Mouse (Mus musculus): ENCODE results near the gene Irx3. TPM values are rescaled to one million over a fixed set of nuclear protein-coding genes. Genes with fewer than 3 reads are reported as not detected.

Gene Irx3
- polyA plus RNA-seq, 1 experiment from 2014 or later: 25.2 TPM

GRCm38 (mm10) chr8:91803515-91804402 lies 1.9 kb upstream of the Irx3 start:
- TF ChIP-seq CTCF (IDR thresholded peaks at IDR 0.05; ENCODE audit: low read depth): no peak
- Histone ChIP-seq H3K9me3 (replicated peaks; ENCODE audit: low read length) (no peaks in the 10 kb centered on the region), H3K36me3 (ENCODE audit: insufficient read depth, low read length) (no peaks in the 10 kb centered on the region), H3K4me2 (ENCODE audit: low read length) (peak overlapping the region; percentile 57; the same call in 1 of the 2 replicates), H3K4me3 (replicated peaks; ENCODE audit: low read depth, low read length) (no peak overlapping the region), H3K27ac (no peak overlapping the region), H3K4me1 (replicated peaks; ENCODE audit: insufficient read depth, low read length) (peaks cover 26% of the 10 kb centered on the region), H3K27me3 (ENCODE audit: insufficient read depth, low read length) (peaks cover 76% of the 10 kb centered on the region), H3K9ac (ENCODE audit: low read depth, low read length) (no peak overlapping the region)
- no peak for DNase-seq (ENCODE audit: low spot score)
- no peak for ATAC-seq (replicated peaks; ENCODE audit: low FRiP score, low read depth)
- 18% methylated on average over 28 of the region's 28 CpGs for WGBS

DNA sequence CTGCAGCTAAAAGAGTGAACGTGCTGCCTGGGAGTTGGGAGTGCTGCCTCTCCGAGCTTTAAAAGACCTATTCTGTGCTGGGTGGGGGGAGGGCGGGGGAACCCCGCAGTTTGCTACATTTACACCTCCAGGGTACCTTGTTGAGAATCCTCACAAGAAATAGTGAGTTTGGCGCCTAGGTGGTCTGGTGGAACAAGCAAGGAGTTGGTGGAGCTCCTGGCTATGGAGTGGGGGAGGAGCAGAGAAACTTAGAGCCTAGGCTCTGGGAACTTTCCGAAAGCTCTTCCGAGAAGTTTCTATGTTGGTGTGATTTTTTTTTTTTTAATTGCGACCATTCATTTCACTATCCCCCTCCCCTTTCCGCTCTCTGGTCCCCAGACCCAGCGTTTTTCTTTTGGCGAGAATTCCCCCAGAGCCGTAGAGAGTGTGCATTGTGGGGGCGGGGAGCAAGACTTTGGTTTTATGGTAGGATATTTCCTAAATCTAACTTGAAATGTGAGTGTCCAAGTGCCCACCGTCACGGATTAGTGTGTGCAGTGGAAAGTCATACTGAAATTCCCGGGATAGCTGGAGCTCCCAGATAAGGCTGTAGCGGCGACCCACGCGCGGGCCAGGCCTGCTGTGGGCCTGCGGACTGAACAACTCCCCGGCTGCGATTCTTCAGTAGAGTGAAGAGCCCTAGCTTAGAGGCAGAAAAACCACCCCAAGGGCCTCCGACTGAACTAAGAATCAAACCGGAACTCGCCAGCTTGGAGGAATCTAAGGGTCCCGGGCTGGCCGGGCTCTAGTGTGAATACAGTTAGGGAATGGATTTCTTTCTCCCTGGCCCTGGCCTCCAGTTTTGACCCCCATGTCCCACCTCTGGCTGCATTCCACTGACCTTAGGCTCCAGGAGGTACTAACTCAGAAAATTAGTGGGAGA lies 795 bp upstream of the Irx3 start:
- 5% methylated on average over 29 of the region's 29 CpGs for WGBS
- no peak for DNase-seq (ENCODE audit: low spot score)

DNA sequence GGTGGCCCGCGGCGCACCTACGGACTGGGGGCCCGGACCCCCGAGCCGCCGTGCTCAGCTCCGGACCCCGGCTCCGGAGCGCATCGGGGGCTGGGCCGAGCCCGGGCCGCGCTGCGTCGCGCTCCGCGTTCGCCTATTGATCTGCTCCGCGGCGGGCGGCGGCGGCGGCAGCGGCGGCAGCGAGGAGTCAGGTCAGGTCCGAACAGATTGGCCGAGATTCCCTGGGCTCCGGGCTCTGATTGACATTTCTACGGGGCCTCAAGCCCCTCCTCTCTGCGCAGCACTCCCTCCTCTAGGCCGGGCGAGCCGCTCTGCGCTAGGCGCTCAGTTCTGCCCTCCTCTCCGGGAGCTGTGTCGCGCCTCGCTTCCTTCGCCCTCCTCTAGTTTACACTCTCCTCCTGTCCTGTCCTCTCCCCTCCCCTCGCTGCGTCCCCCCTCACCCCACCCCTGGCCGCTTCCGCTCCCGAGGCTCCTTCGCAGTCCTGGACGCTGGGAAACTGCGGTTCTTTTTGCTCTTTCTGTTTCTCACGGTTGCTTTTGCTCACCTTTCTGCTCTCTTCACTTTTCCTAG lies 541 bp downstream of the Irx3 start:
- H3K4me1 ChIP-seq (replicated peaks; ENCODE audit: insufficient read depth, low read length): peaks cover 31% of the 10 kb centered on the region
- H3K4me2 ChIP-seq (ENCODE audit: low read length): peak overlapping the region; percentile 86
- H3K27ac ChIP-seq: peak overlapping the region; percentile 91

More for the DNA sequence above, 795 bp upstream of the Irx3 start:
- no peaks in the 10 kb centered on the region for H3K9me3 ChIP-seq (replicated peaks; ENCODE audit: low read length)
- H3K36me3 ChIP-seq (ENCODE audit: insufficient read depth, low read length): no peaks in the 10 kb centered on the region
- H3K9ac ChIP-seq (ENCODE audit: low read depth, low read length): peak overlapping the region; percentile 73; the same call in 1 of the 2 replicates
- no peak for ATAC-seq (replicated peaks; ENCODE audit: low FRiP score, low read depth)
- H3K4me2 ChIP-seq (ENCODE audit: low read length): peak overlapping the region; percentile 86
- peaks cover 32% of the 10 kb centered on the region for H3K4me1 ChIP-seq (replicated peaks; ENCODE audit: insufficient read depth, low read length)
- no peak for TF ChIP-seq CTCF (IDR thresholded peaks at IDR 0.05; ENCODE audit: low read depth)
- peaks cover 74% of the 10 kb centered on the region for H3K27me3 ChIP-seq (ENCODE audit: insufficient read depth, low read length)
- H3K4me3 ChIP-seq (replicated peaks; ENCODE audit: low read depth, low read length): peak overlapping the region; percentile 74
- peak overlapping the region; percentile 91; the same call in 1 of the 2 replicates for H3K27ac ChIP-seq

DNA sequence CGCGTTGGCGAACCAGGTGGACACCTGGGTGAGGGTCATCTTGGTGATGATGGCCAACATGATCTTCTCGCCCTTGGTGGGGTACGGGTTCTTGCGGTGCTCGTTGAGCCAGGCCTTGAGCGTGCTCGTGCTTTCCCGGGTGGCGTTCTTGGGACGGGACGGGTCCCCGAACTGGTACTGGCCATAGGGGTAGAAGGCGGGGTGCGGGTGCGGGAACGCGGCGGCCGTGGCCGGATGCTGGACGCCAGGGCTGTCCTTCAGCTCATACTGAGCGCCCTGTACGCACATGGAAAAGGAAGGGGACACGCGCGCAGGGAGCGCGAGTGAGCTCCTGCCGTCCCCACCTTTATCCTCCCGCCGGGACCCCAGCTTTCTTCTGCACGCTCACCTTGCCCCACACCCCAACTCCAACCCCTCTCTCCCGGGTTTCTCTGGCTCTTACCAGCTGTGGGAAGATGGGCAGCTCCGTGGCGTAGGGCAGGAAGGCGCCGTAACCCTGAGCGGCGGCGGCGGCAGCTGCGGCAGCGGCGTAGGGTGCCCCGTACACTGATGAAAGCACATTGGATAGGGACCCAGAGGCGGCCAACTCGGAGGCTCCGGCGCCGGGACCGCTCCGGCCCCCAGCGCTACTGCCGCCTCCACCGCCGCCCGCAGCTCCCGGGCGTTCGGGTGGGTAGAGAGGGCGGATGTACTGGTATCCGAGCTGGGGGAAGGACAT lies 1.2 kb downstream of the Irx3 start:
- Histone ChIP-seq H3K4me1 (replicated peaks; ENCODE audit: insufficient read depth, low read length) (peaks cover 27% of the 10 kb centered on the region; the same call in 1 of the 2 replicates), H3K4me2 (ENCODE audit: low read length) (peak overlapping the region; percentile 86), H3K4me3 (replicated peaks; ENCODE audit: low read depth, low read length) (peak overlapping the region; percentile 74), H3K36me3 (ENCODE audit: insufficient read depth, low read length) (no peaks in the 10 kb centered on the region), H3K27ac (peak overlapping the region; percentile 91), H3K9me3 (replicated peaks; ENCODE audit: low read length) (no peaks in the 10 kb centered on the region), H3K27me3 (ENCODE audit: insufficient read depth, low read length) (peaks cover 65% of the 10 kb centered on the region), H3K9ac (ENCODE audit: low read depth, low read length) (peak overlapping the region; percentile 73)
- DNase-seq (ENCODE audit: low spot score) (no peak), ATAC-seq (replicated peaks; ENCODE audit: low FRiP score, low read depth) (no peak)
- no peak for TF ChIP-seq CTCF (IDR thresholded peaks at IDR 0.05; ENCODE audit: low read depth)
- under 1% methylated on average over 64 of the region's 64 CpGs for WGBS

More for the DNA sequence above, 541 bp downstream of the Irx3 start:
- ATAC-seq (replicated peaks; ENCODE audit: low FRiP score, low read depth) (peak; percentile 84), DNase-seq (ENCODE audit: low spot score) (peak; percentile 83)
- H3K36me3 ChIP-seq (ENCODE audit: insufficient read depth, low read length): no peaks in the 10 kb centered on the region
- H3K27me3 ChIP-seq (ENCODE audit: insufficient read depth, low read length): peaks cover 67% of the 10 kb centered on the region
- peak overlapping the region; percentile 73 for H3K9ac ChIP-seq (ENCODE audit: low read depth, low read length)
- H3K9me3 ChIP-seq (replicated peaks; ENCODE audit: low read length): no peaks in the 10 kb centered on the region
- WGBS: under 1% methylated on average over 55 of the region's 57 CpGs
- peak overlapping the region; percentile 74 for H3K4me3 ChIP-seq (replicated peaks; ENCODE audit: low read depth, low read length)
- no peak for TF ChIP-seq CTCF (IDR thresholded peaks at IDR 0.05; ENCODE audit: low read depth)

- H3K27me3 ChIP-seq (ENCODE audit: insufficient read depth, low read length): peaks cover 66% of the 10 kb centered on the region
- H3K4me3 ChIP-seq (replicated peaks; ENCODE audit: low read depth, low read length): peak overlapping the region; percentile 74
- ATAC-seq (replicated peaks; ENCODE audit: low FRiP score, low read depth) (no peak), DNase-seq (ENCODE audit: low spot score) (no peak)
- no peaks in the 10 kb centered on the region for H3K9me3 ChIP-seq (replicated peaks; ENCODE audit: low read length)
- H3K4me2 ChIP-seq (ENCODE audit: low read length): peak overlapping the region; percentile 86
- no peak for TF ChIP-seq CTCF (IDR thresholded peaks at IDR 0.05; ENCODE audit: low read depth)
- no peaks in the 10 kb centered on the region for H3K36me3 ChIP-seq (ENCODE audit: insufficient read depth, low read length)
- peak overlapping the region; percentile 73 for H3K9ac ChIP-seq (ENCODE audit: low read depth, low read length)
- peak overlapping the region; percentile 91; the same call in 1 of the 2 replicates for H3K27ac ChIP-seq
- 1% methylated on average over 82 of the region's 89 CpGs for WGBS
- peaks cover 21% of the 10 kb centered on the region; the same call in 1 of the 2 replicates for H3K4me1 ChIP-seq (replicated peaks; ENCODE audit: insufficient read depth, low read length)
Measured at GRCm38 (mm10) chr8:91799681-91800522, 2.0 kb downstream of the Irx3 start.
